Mouse (Mus musculus): ENCODE data around the gene Smpd1. TPM values are rescaled to one million over a fixed set of nuclear protein-coding genes. Genes with fewer than 3 reads are reported as not detected.

The Smpd1 gene
- total and polyA plus RNA-seq, 2 experiments from 2014 or later: 85.3 to 159 TPM

- no peak for ATAC-seq (ENCODE audit: insufficient read depth, low read depth)
- Histone ChIP-seq H3K4me3 (ENCODE audit: low read depth, low read length) (no peak overlapping the region), H3K9ac (replicated peaks; ENCODE audit: low read depth, low read length) (no peak overlapping the region), H3K9me3 (replicated peaks; ENCODE audit: control insufficient read depth, low read length) (no peaks in the 10 kb centered on the region), H3K36me3 (replicated peaks; ENCODE audit: control insufficient read depth, insufficient read depth, low read length) (peaks cover 9% of the 10 kb centered on the region), H3K4me2 (ENCODE audit: low read depth, low read length) (no peak overlapping the region), H3K27ac (ENCODE audit: low read depth) (no peak overlapping the region), H3K4me1 (ENCODE audit: control insufficient read depth, insufficient read depth) (no peaks in the 10 kb centered on the region; the same call in 1 of the 2 replicates), H3K27me3 (ENCODE audit: control insufficient read depth, insufficient read depth, low read length) (no peaks in the 10 kb centered on the region)
- TF ChIP-seq EP300 (IDR thresholded peaks at IDR 0.05; ENCODE audit: low read depth): no peak
- TF ChIP-seq CTCF (IDR thresholded peaks at IDR 0.05; ENCODE audit: low read depth): no peak
- 89% methylated on average over 6 of the region's 6 CpGs for WGBS
- DNase-seq (ENCODE audit: low spot score): no peak
Observed at GRCm38 (mm10) chr7:105577377-105577871, 23.3 kb downstream of the Smpd1 start.

GRCm38 (mm10) chr7:105578481-105578880 is 24.3 kb downstream of the Smpd1 start:
- no peak for TF ChIP-seq CTCF (IDR thresholded peaks at IDR 0.05; ENCODE audit: low read depth)
- TF ChIP-seq EP300 (IDR thresholded peaks at IDR 0.05; ENCODE audit: low read depth): no peak

DNA sequence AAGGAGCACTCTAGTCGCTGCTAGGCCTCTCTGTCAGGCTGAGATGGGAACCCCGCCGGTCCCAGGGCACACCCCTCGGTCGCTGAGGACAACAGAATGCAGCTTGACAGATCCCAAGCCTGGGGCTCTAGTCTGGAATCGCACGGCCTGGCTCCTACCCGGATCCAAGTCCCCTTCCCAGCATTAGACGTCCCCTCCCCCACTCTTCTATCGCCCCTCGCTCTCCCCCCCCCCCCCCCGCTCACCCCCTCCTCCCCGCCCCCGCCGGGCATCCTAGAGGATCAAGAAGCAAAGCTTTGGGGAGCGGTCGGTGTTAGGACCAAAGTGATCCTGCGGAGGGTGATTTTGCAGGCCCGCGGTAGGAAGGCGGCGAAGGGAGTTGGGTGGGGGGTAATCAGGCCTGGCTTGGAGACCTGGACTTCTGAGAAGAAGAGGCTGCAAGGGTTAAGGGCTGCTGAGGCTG is 26.5 kb downstream of the Smpd1 start:
- Histone ChIP-seq H3K9ac (replicated peaks; ENCODE audit: low read depth, low read length) (peak overlapping the region; percentile 65), H3K4me3 (ENCODE audit: low read depth, low read length) (peak overlapping the region; percentile 73), H3K4me2 (ENCODE audit: low read depth, low read length) (peak overlapping the region; percentile 94), H3K27ac (ENCODE audit: low read depth) (peak overlapping the region; percentile 73; the same call in 1 of the 2 replicates), H3K9me3 (replicated peaks; ENCODE audit: control insufficient read depth, low read length) (no peaks in the 10 kb centered on the region), H3K27me3 (ENCODE audit: control insufficient read depth, insufficient read depth, low read length) (no peaks in the 10 kb centered on the region), H3K4me1 (ENCODE audit: control insufficient read depth, insufficient read depth) (no peaks in the 10 kb centered on the region; the same call in 1 of the 2 replicates), H3K36me3 (replicated peaks; ENCODE audit: control insufficient read depth, insufficient read depth, low read length) (no peaks in the 10 kb centered on the region)
- 2% methylated on average over 17 of the region's 22 CpGs for WGBS
- DNase-seq (ENCODE audit: low spot score) (no peak), ATAC-seq (ENCODE audit: insufficient read depth, low read depth) (peak; percentile 24)
- no peak for TF ChIP-seq EP300 (IDR thresholded peaks at IDR 0.05; ENCODE audit: low read depth)
- TF ChIP-seq CTCF (IDR thresholded peaks at IDR 0.05; ENCODE audit: low read depth): no peak

More at GRCm38 (mm10) chr7:105578481-105578880, 24.3 kb downstream of the Smpd1 start:
- Histone ChIP-seq H3K4me2 (ENCODE audit: low read depth, low read length) (no peak overlapping the region), H3K4me1 (ENCODE audit: control insufficient read depth, insufficient read depth) (no peaks in the 10 kb centered on the region; the same call in 1 of the 2 replicates), H3K9me3 (replicated peaks; ENCODE audit: control insufficient read depth, low read length) (no peaks in the 10 kb centered on the region), H3K36me3 (replicated peaks; ENCODE audit: control insufficient read depth, insufficient read depth, low read length) (peaks cover 9% of the 10 kb centered on the region), H3K27me3 (ENCODE audit: control insufficient read depth, insufficient read depth, low read length) (no peaks in the 10 kb centered on the region), H3K4me3 (ENCODE audit: low read depth, low read length) (no peak overlapping the region), H3K9ac (replicated peaks; ENCODE audit: low read depth, low read length) (no peak overlapping the region), H3K27ac (ENCODE audit: low read depth) (no peak overlapping the region)
- DNase-seq (ENCODE audit: low spot score): no peak
- WGBS: 75% methylated on average over 2 of the region's 2 CpGs
- ATAC-seq (ENCODE audit: insufficient read depth, low read depth): no peak

DNA sequence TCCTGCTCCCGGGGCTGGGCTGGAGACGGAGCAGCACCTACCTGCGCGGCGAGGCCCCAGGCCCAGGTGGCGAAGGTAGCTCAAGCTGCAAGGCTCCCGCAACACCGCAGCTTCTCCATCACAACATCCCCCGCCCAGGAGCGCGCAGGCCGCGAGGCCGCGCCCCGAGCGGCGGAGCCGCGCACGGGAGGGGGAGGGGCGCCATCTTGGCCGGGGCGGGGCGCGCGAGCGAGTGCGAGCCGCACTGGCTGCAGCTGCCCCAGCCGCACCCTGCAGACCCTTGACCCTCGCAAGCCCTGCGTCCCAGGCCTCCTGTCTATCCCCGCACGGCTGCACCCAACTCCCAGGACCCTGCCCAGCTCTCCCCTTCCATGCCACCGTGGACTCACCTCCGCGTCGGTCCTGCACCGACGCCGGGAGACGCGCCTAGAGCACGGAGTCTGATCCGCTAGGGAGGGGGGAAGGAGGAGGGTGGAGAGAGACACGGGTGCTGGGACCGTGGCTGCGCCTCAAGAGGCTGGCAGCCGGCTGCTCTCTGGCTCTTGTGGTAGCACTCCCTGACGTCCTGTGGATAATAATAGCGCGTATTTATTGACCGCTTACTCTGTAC is 27.0 kb downstream of the Smpd1 start, which contains the start of gene Apbb1:
Gene Apbb1 (minus strand): TSS at position 560 of the 610 bp plus-strand sequence.
- H3K9me3 ChIP-seq (replicated peaks; ENCODE audit: control insufficient read depth, low read length): no peaks in the 10 kb centered on the region
- peak within 1 kb of the TSS; percentile 65 for H3K9ac ChIP-seq (replicated peaks; ENCODE audit: low read depth, low read length)
- H3K4me3 ChIP-seq (ENCODE audit: low read depth, low read length): peak within 1 kb of the TSS; percentile 73
- H3K27ac ChIP-seq (ENCODE audit: low read depth): peak within 1 kb of the TSS; percentile 73
- peak within 1 kb of the TSS; percentile 94 for H3K4me2 ChIP-seq (ENCODE audit: low read depth, low read length)
- no peak for TF ChIP-seq CTCF (IDR thresholded peaks at IDR 0.05; ENCODE audit: low read depth)
- TF ChIP-seq EP300 (IDR thresholded peaks at IDR 0.05; ENCODE audit: low read depth): no peak
- peak; percentile 85 for DNase-seq (ENCODE audit: low spot score)
- H3K27me3 ChIP-seq (ENCODE audit: control insufficient read depth, insufficient read depth, low read length): no peaks in the 10 kb centered on the region
- H3K36me3 ChIP-seq (replicated peaks; ENCODE audit: control insufficient read depth, insufficient read depth, low read length): no peaks in the 10 kb centered on the region
- WGBS: under 1% methylated on average over 53 of the region's 54 CpGs
- ATAC-seq (ENCODE audit: insufficient read depth, low read depth): peak; percentile 92
- H3K4me1 ChIP-seq (ENCODE audit: control insufficient read depth, insufficient read depth): no peaks in the 10 kb centered on the region; the same call in 1 of the 2 replicates

GRCm38 (mm10) chr7:105581959-105582358 is 27.8 kb downstream of the Smpd1 start:
- H3K27ac ChIP-seq (ENCODE audit: low read depth): peak overlapping the region; percentile 73

More at GRCm38 (mm10) chr7:105581959-105582358, 27.8 kb downstream of the Smpd1 start:
- Histone ChIP-seq H3K9me3 (replicated peaks; ENCODE audit: control insufficient read depth, low read length) (no peaks in the 10 kb centered on the region), H3K27me3 (ENCODE audit: control insufficient read depth, insufficient read depth, low read length) (no peaks in the 10 kb centered on the region), H3K36me3 (replicated peaks; ENCODE audit: control insufficient read depth, insufficient read depth, low read length) (no peaks in the 10 kb centered on the region), H3K4me1 (ENCODE audit: control insufficient read depth, insufficient read depth) (no peaks in the 10 kb centered on the region), H3K4me3 (ENCODE audit: low read depth, low read length) (peak overlapping the region; percentile 73), H3K9ac (replicated peaks; ENCODE audit: low read depth, low read length) (0 out of 2 replicates have a peak overlapping the region, but pooled peaks have one; percentile 65), H3K4me2 (ENCODE audit: low read depth, low read length) (peak overlapping the region; percentile 94)
- ATAC-seq (ENCODE audit: insufficient read depth, low read depth): no peak
- TF ChIP-seq CTCF (IDR thresholded peaks at IDR 0.05; ENCODE audit: low read depth) (no peak), EP300 (IDR thresholded peaks at IDR 0.05; ENCODE audit: low read depth) (no peak)
- WGBS: 67% methylated on average over 2 of the region's 2 CpGs
- no peak for DNase-seq (ENCODE audit: low spot score)

Measured in heart, postnatal 0 days (tissue).